Mouse (Mus musculus): Measurements from ENCODE around the gene Spon1.

Gene Spon1

GRCm38 (mm10) chr7:114065407-114066185 is 299.8 kb downstream of the Spon1 start:
- DNase-seq = no peak

- DNase-seq = peak; percentile 87 to 89
Observed at GRCm38 (mm10) chr7:114066529-114067178, 300.9 kb downstream of the Spon1 start.

GRCm38 (mm10) chr7:114068956-114069533 is 303.2 kb downstream of the Spon1 start:
- peak; percentile 83 to 90 for DNase-seq

- DNase-seq = peak; percentile 57
Observed at GRCm38 (mm10) chr7:114069726-114070457, 304.1 kb downstream of the Spon1 start.

- no peak for DNase-seq
Observed at GRCm38 (mm10) chr7:114070458-114070840, 304.7 kb downstream of the Spon1 start.

GRCm38 (mm10) chr7:114071395-114071794 is 305.6 kb downstream of the Spon1 start:
- DNase-seq = no peak

GRCm38 (mm10) chr7:114071851-114072616 is 306.2 kb downstream of the Spon1 start:
- no peak for DNase-seq

GRCm38 (mm10) chr7:114074133-114074532 is 308.3 kb downstream of the Spon1 start:
- DNase-seq = no peak

GRCm38 (mm10) chr7:114074595-114074994 is 308.8 kb downstream of the Spon1 start:
- no peak for DNase-seq

GRCm38 (mm10) chr7:114079343-114079742 is 313.5 kb downstream of the Spon1 start:
- no peak for DNase-seq

- no peak for DNase-seq
Observed at GRCm38 (mm10) chr7:114080250-114080649, 314.5 kb downstream of the Spon1 start.

GRCm38 (mm10) chr7:114081633-114082420 is 316.0 kb downstream of the Spon1 start:
- no peak for DNase-seq

GRCm38 (mm10) chr7:114083088-114083487 is 317.3 kb downstream of the Spon1 start:
- no peak for DNase-seq

- DNase-seq = peak; percentile 78 to 83
Observed at GRCm38 (mm10) chr7:114083760-114084159, 318.0 kb downstream of the Spon1 start.

GRCm38 (mm10) chr7:114086021-114086710 is 320.4 kb downstream of the Spon1 start:
- DNase-seq = peak; percentile 46 to 48

GRCm38 (mm10) chr7:114087341-114087740 is 321.5 kb downstream of the Spon1 start:
- no peak for DNase-seq

- peak in 1 of 2 experiments; percentile 35 for DNase-seq
Observed at GRCm38 (mm10) chr7:114087986-114088385, 322.2 kb downstream of the Spon1 start.

- no peak for DNase-seq
Observed at GRCm38 (mm10) chr7:114088918-114089317, 323.1 kb downstream of the Spon1 start.

- DNase-seq = no peak
Observed at GRCm38 (mm10) chr7:114090231-114090630, 324.4 kb downstream of the Spon1 start.

GRCm38 (mm10) chr7:114090892-114091545 is 325.2 kb downstream of the Spon1 start:
- DNase-seq = no peak

Measured in B cell, adult 2 months (primary cell).